Mouse (Mus musculus): ENCODE data around the gene Mcam. TPM values are rescaled to one million over a fixed set of nuclear protein-coding genes. Genes with fewer than 3 reads are reported as not detected.
A peak's percentile ranks its signal among the peaks of the same experiment; 100 is the strongest.

The Mcam gene
- polyA plus RNA-seq, 1 experiment: 57.6 TPM

DNA sequence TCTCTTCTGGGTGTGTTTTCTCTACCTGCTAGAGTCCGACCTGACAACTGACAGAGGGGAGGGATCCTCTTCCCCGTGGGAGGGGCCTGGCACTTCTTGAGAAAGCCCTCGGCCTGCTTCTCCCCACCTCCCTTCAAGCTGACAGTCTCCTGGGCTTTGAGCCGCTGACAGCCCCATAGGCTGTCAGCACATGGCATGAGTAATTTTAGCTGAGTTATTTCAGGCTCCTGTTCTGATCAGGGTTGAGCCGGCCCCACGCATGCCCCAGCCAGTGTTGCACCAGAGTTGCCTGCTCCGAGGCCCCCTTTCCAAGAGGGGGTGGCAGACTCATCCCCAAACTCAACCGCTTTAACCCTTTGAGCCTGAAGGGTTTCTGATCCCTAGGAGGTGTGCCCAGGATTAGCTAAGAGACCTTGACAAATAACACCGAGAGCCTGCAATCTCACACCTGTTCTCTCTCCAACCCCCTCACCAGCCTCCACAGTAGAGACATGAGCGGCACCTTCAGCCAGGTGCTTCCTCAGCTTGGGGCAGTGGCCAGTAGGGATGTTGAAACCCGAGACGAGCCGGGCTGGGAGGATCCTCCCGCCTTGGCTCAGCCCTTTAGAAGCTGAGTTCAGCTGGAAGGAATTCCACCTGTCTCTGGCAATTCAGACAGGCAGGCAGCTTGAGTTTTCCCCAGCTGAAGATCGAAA lies 46.4 kb upstream of the Mcam start:
- no peak for TF ChIP-seq EP300 (IDR thresholded peaks at IDR 0.05; ENCODE audit: insufficient read depth, low read depth, low read length)
- TF ChIP-seq CTCF (IDR thresholded peaks at IDR 0.05; ENCODE audit: low read depth, low read length): no peak
- no peak for TF ChIP-seq POLR2A (IDR thresholded peaks at IDR 0.05; ENCODE audit: insufficient read depth, low read length)
- Histone ChIP-seq H3K4me3 (ENCODE audit: low read depth, low read length) (no peak overlapping the region), H3K9me3 (replicated peaks; ENCODE audit: control insufficient read depth, insufficient read depth, low read length, poor library complexity, severe bottlenecking) (no peaks in the 10 kb centered on the region), H3K9ac (ENCODE audit: low read depth, poor library complexity, severe bottlenecking) (no peak overlapping the region), H3K27me3 (ENCODE audit: control insufficient read depth, insufficient read depth, low read length, poor library complexity, severe bottlenecking) (no peaks in the 10 kb centered on the region), H3K4me1 (ENCODE audit: control insufficient read depth, insufficient read depth, low read length) (peaks cover 7% of the 10 kb centered on the region), H3K36me3 (ENCODE audit: control insufficient read depth, insufficient read depth, low read length, poor library complexity, severe bottlenecking) (no peaks in the 10 kb centered on the region), H3K27ac (ENCODE audit: insufficient read depth, low read length) (no peak overlapping the region)

GRCm38 (mm10) chr9:44088877-44089608 lies 45.2 kb upstream of the Mcam start:
- Histone ChIP-seq H3K27me3 (ENCODE audit: control insufficient read depth, insufficient read depth, low read length, poor library complexity, severe bottlenecking) (no peaks in the 10 kb centered on the region), H3K4me3 (ENCODE audit: low read depth, low read length) (no peak overlapping the region), H3K9me3 (replicated peaks; ENCODE audit: control insufficient read depth, insufficient read depth, low read length, poor library complexity, severe bottlenecking) (no peaks in the 10 kb centered on the region), H3K36me3 (ENCODE audit: control insufficient read depth, insufficient read depth, low read length, poor library complexity, severe bottlenecking) (no peaks in the 10 kb centered on the region), H3K9ac (ENCODE audit: low read depth, poor library complexity, severe bottlenecking) (no peak overlapping the region), H3K27ac (ENCODE audit: insufficient read depth, low read length) (no peak overlapping the region), H3K4me1 (ENCODE audit: control insufficient read depth, insufficient read depth, low read length) (peaks cover 7% of the 10 kb centered on the region)
- no peak for TF ChIP-seq POLR2A (IDR thresholded peaks at IDR 0.05; ENCODE audit: insufficient read depth, low read length)
- no peak for TF ChIP-seq CTCF (IDR thresholded peaks at IDR 0.05; ENCODE audit: low read depth, low read length)
- no peak for TF ChIP-seq EP300 (IDR thresholded peaks at IDR 0.05; ENCODE audit: insufficient read depth, low read depth, low read length)

- Histone ChIP-seq H3K9ac (ENCODE audit: low read depth, poor library complexity, severe bottlenecking) (no peak overlapping the region), H3K4me1 (ENCODE audit: control insufficient read depth, insufficient read depth, low read length) (no peaks in the 10 kb centered on the region), H3K27me3 (ENCODE audit: control insufficient read depth, insufficient read depth, low read length, poor library complexity, severe bottlenecking) (no peaks in the 10 kb centered on the region), H3K4me3 (ENCODE audit: low read depth, low read length) (no peak overlapping the region), H3K36me3 (ENCODE audit: control insufficient read depth, insufficient read depth, low read length, poor library complexity, severe bottlenecking) (no peaks in the 10 kb centered on the region), H3K27ac (ENCODE audit: insufficient read depth, low read length) (no peak overlapping the region), H3K9me3 (replicated peaks; ENCODE audit: control insufficient read depth, insufficient read depth, low read length, poor library complexity, severe bottlenecking) (no peaks in the 10 kb centered on the region)
- TF ChIP-seq CTCF (IDR thresholded peaks at IDR 0.05; ENCODE audit: low read depth, low read length): peak; percentile 97
- peak; percentile 34; the same call in 1 of the 2 replicates for TF ChIP-seq EP300 (IDR thresholded peaks at IDR 0.05; ENCODE audit: insufficient read depth, low read depth, low read length)
- TF ChIP-seq POLR2A (IDR thresholded peaks at IDR 0.05; ENCODE audit: insufficient read depth, low read length): no peak
Observed at GRCm38 (mm10) chr9:44093612-44094503, 40.4 kb upstream of the Mcam start.

DNA sequence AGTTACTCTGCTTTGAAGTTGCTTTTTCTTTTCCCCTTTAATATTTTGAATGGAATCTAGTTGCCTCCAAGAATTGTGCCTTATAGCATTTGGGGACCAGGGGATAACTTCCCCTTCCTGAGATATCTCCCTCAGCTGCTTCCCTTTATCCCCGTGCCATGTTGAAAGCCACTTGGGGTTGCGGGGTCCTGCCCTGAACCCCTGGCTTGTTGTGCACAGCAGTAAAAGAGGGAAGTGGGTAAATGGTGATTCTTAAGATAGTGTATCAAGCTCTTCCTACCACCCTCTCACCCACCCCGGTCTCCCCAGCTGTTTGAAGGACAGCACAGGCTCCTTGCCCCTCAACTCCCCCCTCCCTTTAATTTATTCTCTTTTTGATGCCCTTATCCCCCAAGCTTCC lies 39.5 kb upstream of the Mcam start:
- H3K4me1 ChIP-seq (ENCODE audit: control insufficient read depth, insufficient read depth, low read length): no peaks in the 10 kb centered on the region
- H3K9me3 ChIP-seq (replicated peaks; ENCODE audit: control insufficient read depth, insufficient read depth, low read length, poor library complexity, severe bottlenecking): no peaks in the 10 kb centered on the region
- H3K9ac ChIP-seq (ENCODE audit: low read depth, poor library complexity, severe bottlenecking): no peak overlapping the region
- no peaks in the 10 kb centered on the region for H3K27me3 ChIP-seq (ENCODE audit: control insufficient read depth, insufficient read depth, low read length, poor library complexity, severe bottlenecking)
- H3K36me3 ChIP-seq (ENCODE audit: control insufficient read depth, insufficient read depth, low read length, poor library complexity, severe bottlenecking): no peaks in the 10 kb centered on the region
- TF ChIP-seq POLR2A (IDR thresholded peaks at IDR 0.05; ENCODE audit: insufficient read depth, low read length) (no peak), EP300 (IDR thresholded peaks at IDR 0.05; ENCODE audit: insufficient read depth, low read depth, low read length) (no peak), CTCF (IDR thresholded peaks at IDR 0.05; ENCODE audit: low read depth, low read length) (no peak)
- no peak overlapping the region for H3K4me3 ChIP-seq (ENCODE audit: low read depth, low read length)
- H3K27ac ChIP-seq (ENCODE audit: insufficient read depth, low read length): no peak overlapping the region

- TF ChIP-seq CTCF (IDR thresholded peaks at IDR 0.05; ENCODE audit: low read depth, low read length) (no peak), POLR2A (IDR thresholded peaks at IDR 0.05; ENCODE audit: insufficient read depth, low read length) (no peak), EP300 (IDR thresholded peaks at IDR 0.05; ENCODE audit: insufficient read depth, low read depth, low read length) (no peak)
- Histone ChIP-seq H3K27ac (ENCODE audit: insufficient read depth, low read length) (no peak overlapping the region), H3K9ac (ENCODE audit: low read depth, poor library complexity, severe bottlenecking) (no peak overlapping the region), H3K4me3 (ENCODE audit: low read depth, low read length) (no peak overlapping the region), H3K4me1 (ENCODE audit: control insufficient read depth, insufficient read depth, low read length) (no peaks in the 10 kb centered on the region), H3K27me3 (ENCODE audit: control insufficient read depth, insufficient read depth, low read length, poor library complexity, severe bottlenecking) (no peaks in the 10 kb centered on the region), H3K9me3 (replicated peaks; ENCODE audit: control insufficient read depth, insufficient read depth, low read length, poor library complexity, severe bottlenecking) (no peaks in the 10 kb centered on the region), H3K36me3 (ENCODE audit: control insufficient read depth, insufficient read depth, low read length, poor library complexity, severe bottlenecking) (no peaks in the 10 kb centered on the region)
Observed at GRCm38 (mm10) chr9:44095781-44096180, 38.5 kb upstream of the Mcam start.

Measured in ES-Bruce4 (cell line).